Mouse (Mus musculus) layer of hippocampus, adult 9-11 months (tissue): ENCODE measurements around the gene Smg6.
A peak's percentile ranks its signal among the peaks of the same experiment; 100 is the strongest.

Experiments
- DNase-seq: peaks from one replicate; pipeline ENCODE4 v3.0.0; 2022

The Smg6 gene

GRCm38 (mm10) chr11:75049807-75050206, 124.2 kb downstream of the Smg6 start:
- DNase-seq = no peak

- DNase-seq = no peak
These were observed 125.6 kb downstream of the Smg6 start for GRCm38 (mm10) chr11:75051239-75051638.

- no peak for DNase-seq
These were observed 126.3 kb downstream of the Smg6 start for GRCm38 (mm10) chr11:75051712-75052550.

GRCm38 (mm10) chr11:75053020-75053419, 127.4 kb downstream of the Smg6 start:
- no peak for DNase-seq

GRCm38 (mm10) chr11:75053722-75054121, 128.1 kb downstream of the Smg6 start:
- no peak for DNase-seq

GRCm38 (mm10) chr11:75054184-75054877, 128.7 kb downstream of the Smg6 start:
- DNase-seq = peak; percentile 34

- DNase-seq = no peak
These were observed 129.2 kb downstream of the Smg6 start for GRCm38 (mm10) chr11:75054878-75055214.

GRCm38 (mm10) chr11:75062650-75063049, 137.0 kb downstream of the Smg6 start:
- DNase-seq = no peak

GRCm38 (mm10) chr11:75064266-75064665, 138.6 kb downstream of the Smg6 start:
- DNase-seq = no peak

GRCm38 (mm10) chr11:75071352-75071751, 145.7 kb downstream of the Smg6 start:
- no peak for DNase-seq

- DNase-seq = no peak
These were observed 147.5 kb downstream of the Smg6 start for GRCm38 (mm10) chr11:75072932-75073625.

- DNase-seq = no peak
These were observed 148.1 kb downstream of the Smg6 start for GRCm38 (mm10) chr11:75073696-75074095.

- DNase-seq = no peak
These were observed 148.9 kb downstream of the Smg6 start for GRCm38 (mm10) chr11:75074543-75074942.

GRCm38 (mm10) chr11:75078616-75079015, 153.0 kb downstream of the Smg6 start:
- no peak for DNase-seq

GRCm38 (mm10) chr11:75083031-75083430, 157.4 kb downstream of the Smg6 start:
- no peak for DNase-seq

GRCm38 (mm10) chr11:75092159-75092558, 166.5 kb downstream of the Smg6 start:
- no peak for DNase-seq

- no peak for DNase-seq
These were observed 167.0 kb downstream of the Smg6 start for GRCm38 (mm10) chr11:75092656-75093055.

- DNase-seq = no peak
These were observed 169.1 kb downstream of the Smg6 start for GRCm38 (mm10) chr11:75094759-75095158.

- DNase-seq = peak; percentile 44
These were observed 177.2 kb downstream of the Smg6 start for GRCm38 (mm10) chr11:75102763-75103339.

- no peak for DNase-seq
These were observed 181.0 kb downstream of the Smg6 start for GRCm38 (mm10) chr11:75106614-75107013.

- no peak for DNase-seq
These were observed 183.3 kb downstream of the Smg6 start for GRCm38 (mm10) chr11:75108909-75109308.

- DNase-seq = no peak
These were observed 190.8 kb downstream of the Smg6 start for GRCm38 (mm10) chr11:75116379-75116778.

GRCm38 (mm10) chr11:75118141-75118540, 192.5 kb downstream of the Smg6 start:
- peak; percentile 82 for DNase-seq
